Mouse (Mus musculus) R1 (cell line): Measurements from ENCODE around the gene Cmtm7.

Source experiments
- DNase-seq: peaks from one replicate; pipeline ENCODE4 v3.0.0-alpha.2; 2018; ENCODE audit warnings: low read depth, low spot score

Cmtm7 gene

GRCm38 (mm10) chr9:114796473-114797050, 14.9 kb upstream of the Cmtm7 start:
- no peak for DNase-seq

GRCm38 (mm10) chr9:114794491-114794890, 12.8 kb upstream of the Cmtm7 start:
- peak; percentile 29 for DNase-seq

GRCm38 (mm10) chr9:114793764-114794295, 12.2 kb upstream of the Cmtm7 start:
- no peak for DNase-seq

- DNase-seq = no peak
Observed at GRCm38 (mm10) chr9:114789989-114790388, 8.3 kb upstream of the Cmtm7 start.

- no peak for DNase-seq
Observed at GRCm38 (mm10) chr9:114789557-114789956, 7.9 kb upstream of the Cmtm7 start.

GRCm38 (mm10) chr9:114788697-114789096, 7.0 kb upstream of the Cmtm7 start:
- no peak for DNase-seq

- DNase-seq = no peak
Observed at GRCm38 (mm10) chr9:114787716-114788115, 6.1 kb upstream of the Cmtm7 start.

GRCm38 (mm10) chr9:114787134-114787533, 5.5 kb upstream of the Cmtm7 start:
- DNase-seq = no peak

- peak; percentile 91 for DNase-seq
Observed at GRCm38 (mm10) chr9:114785432-114786125, 3.9 kb upstream of the Cmtm7 start.

GRCm38 (mm10) chr9:114780746-114781525, 720 bp downstream of the Cmtm7 start:
- DNase-seq = peak; percentile 77

GRCm38 (mm10) chr9:114779984-114780745, 1.5 kb downstream of the Cmtm7 start:
- peak; percentile 55 for DNase-seq

GRCm38 (mm10) chr9:114778877-114779276, 2.8 kb downstream of the Cmtm7 start:
- DNase-seq = peak; percentile 61

- no peak for DNase-seq
Observed at GRCm38 (mm10) chr9:114778047-114778390, 3.6 kb downstream of the Cmtm7 start.

GRCm38 (mm10) chr9:114777178-114778046, 4.2 kb downstream of the Cmtm7 start:
- DNase-seq = peak; percentile 51

GRCm38 (mm10) chr9:114776361-114776760, 5.3 kb downstream of the Cmtm7 start:
- no peak for DNase-seq

- DNase-seq = no peak
Observed at GRCm38 (mm10) chr9:114775272-114775671, 6.4 kb downstream of the Cmtm7 start.

- DNase-seq = no peak
Observed at GRCm38 (mm10) chr9:114774629-114775028, 7.0 kb downstream of the Cmtm7 start.

GRCm38 (mm10) chr9:114771565-114771964, 10.1 kb downstream of the Cmtm7 start:
- DNase-seq = no peak

- DNase-seq = no peak
Observed at GRCm38 (mm10) chr9:114770224-114770623, 11.4 kb downstream of the Cmtm7 start.

GRCm38 (mm10) chr9:114768066-114768465, 13.6 kb downstream of the Cmtm7 start:
- DNase-seq = no peak

GRCm38 (mm10) chr9:114767507-114767906, 14.1 kb downstream of the Cmtm7 start:
- no peak for DNase-seq
